Mouse (Mus musculus) bone marrow macrophage, adult 2 months (primary cell): ENCODE results near the gene Fgf2.

Experiments
- CTCF ChIP-seq: IDR thresholded peaks from 2 replicates; pipeline ENCODE4 v1.5.1; 2012; ENCODE audit warnings: low read depth, mild to moderate bottlenecking, low read length, moderate library complexity
- POLR2A ChIP-seq: IDR thresholded peaks from 2 replicates; pipeline ENCODE4 v1.6.1; 2012; ENCODE audit warnings: mild to moderate bottlenecking, low read depth, low read length, borderline replicate concordance

DNA sequence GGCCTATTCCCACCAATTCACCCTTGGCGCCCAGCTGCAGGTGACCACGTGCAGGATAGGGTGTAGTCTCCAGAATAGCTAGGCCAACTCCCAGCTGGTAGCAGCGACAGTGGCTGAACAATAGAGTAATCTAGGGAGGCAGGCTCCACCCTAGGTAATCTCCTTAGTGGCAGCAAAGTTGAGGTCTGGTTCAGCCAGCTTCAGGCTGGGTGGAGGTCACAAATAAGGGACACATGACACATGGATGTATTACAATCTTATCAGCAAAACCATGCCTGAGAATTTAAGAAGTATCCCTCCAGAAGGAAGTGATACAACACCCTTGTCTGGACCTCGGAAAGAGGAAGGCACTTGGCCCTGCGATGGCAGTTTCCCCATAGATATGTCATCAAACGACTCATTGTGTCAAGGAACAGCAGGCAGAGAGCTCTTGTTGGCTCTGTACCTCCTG, 16.1 kb upstream of the Fgf2 start:
- TF ChIP-seq CTCF (no peak), POLR2A (no peak)
